Mouse (Mus musculus) forelimb bud, embryonic 11.5 days (tissue): ENCODE data around the gene Zfp108.
A peak's percentile ranks its signal among the peaks of the same experiment; 100 is the strongest.

ENCODE experiments used
- DNase-seq: peaks from one replicate; pipeline ENCODE4 v3.0.0-alpha.2; 2012; ENCODE audit warnings: low read depth, low spot score

The Zfp108 gene

GRCm38 (mm10) chr7:24286090-24286489, 31.5 kb downstream of the Zfp108 start:
- DNase-seq: no peak

- no peak for DNase-seq
Measured at GRCm38 (mm10) chr7:24286916-24287315, 32.3 kb downstream of the Zfp108 start.

GRCm38 (mm10) chr7:24287670-24288069, 33.1 kb downstream of the Zfp108 start:
- DNase-seq: no peak

- no peak for DNase-seq
Measured at GRCm38 (mm10) chr7:24288512-24288911, 33.9 kb downstream of the Zfp108 start.

GRCm38 (mm10) chr7:24290106-24290693, 35.6 kb downstream of the Zfp108 start:
- DNase-seq: no peak

GRCm38 (mm10) chr7:24291387-24292090, 36.9 kb downstream of the Zfp108 start:
- DNase-seq: no peak

- no peak for DNase-seq
Measured at GRCm38 (mm10) chr7:24293061-24293851, 38.7 kb downstream of the Zfp108 start.

- no peak for DNase-seq
Measured at GRCm38 (mm10) chr7:24294763-24295162, 40.2 kb downstream of the Zfp108 start.

GRCm38 (mm10) chr7:24295376-24295775, 40.8 kb downstream of the Zfp108 start:
- no peak for DNase-seq

GRCm38 (mm10) chr7:24296386-24296785, 41.8 kb downstream of the Zfp108 start:
- no peak for DNase-seq

GRCm38 (mm10) chr7:24297361-24298095, 42.9 kb downstream of the Zfp108 start:
- DNase-seq: no peak

- no peak for DNase-seq
Measured at GRCm38 (mm10) chr7:24298635-24298972, 44.0 kb downstream of the Zfp108 start.

GRCm38 (mm10) chr7:24298973-24299708, 44.5 kb downstream of the Zfp108 start:
- peak; percentile 94 for DNase-seq

GRCm38 (mm10) chr7:24299823-24300481, 45.4 kb downstream of the Zfp108 start:
- peak; percentile 18 for DNase-seq

- peak; percentile 44 for DNase-seq
Measured at GRCm38 (mm10) chr7:24300771-24301282, 46.2 kb downstream of the Zfp108 start, which contains the start of gene Zfp61. Zfp61 (minus strand) TSS chr7:24301232.
